Mouse (Mus musculus) neutrophil, adult 65 days (primary cell): ENCODE measurements around the gene Aspdh. TPM values are rescaled to one million over a fixed set of nuclear protein-coding genes. Genes with fewer than 3 reads are reported as not detected.

Experiments
- total RNA-seq: library from RNA; stranded (reverse); gene quantifications from 2 replicates; pipeline ENCODE4 v1.2.4, GENCODE M21; 2023

Aspdh gene
- not detected in 2 replicates for total RNA-seq

DNA sequence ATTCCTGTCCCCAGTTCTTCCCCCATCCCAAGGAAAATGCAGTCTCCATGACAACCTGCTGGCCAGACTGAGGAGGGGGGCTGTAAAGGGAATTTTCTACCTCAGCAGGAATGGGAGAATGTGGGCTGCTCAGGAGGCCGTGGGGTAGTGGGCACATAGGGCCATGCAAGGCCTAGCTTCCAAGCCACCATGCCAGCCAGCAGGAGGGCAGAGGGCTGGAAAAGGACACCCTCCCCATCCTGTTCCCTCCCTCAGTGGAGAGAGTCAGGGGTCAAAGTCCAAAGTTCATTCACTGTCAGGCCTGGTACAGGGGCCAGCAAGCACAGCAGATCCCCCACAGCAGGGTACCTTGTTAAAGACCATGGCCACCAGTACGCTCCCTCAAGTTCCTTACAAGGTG, at the start of gene Aspdh:
Aspdh (plus strand) TSS at position 281 of the 400 bp plus-strand sequence.

DNA sequence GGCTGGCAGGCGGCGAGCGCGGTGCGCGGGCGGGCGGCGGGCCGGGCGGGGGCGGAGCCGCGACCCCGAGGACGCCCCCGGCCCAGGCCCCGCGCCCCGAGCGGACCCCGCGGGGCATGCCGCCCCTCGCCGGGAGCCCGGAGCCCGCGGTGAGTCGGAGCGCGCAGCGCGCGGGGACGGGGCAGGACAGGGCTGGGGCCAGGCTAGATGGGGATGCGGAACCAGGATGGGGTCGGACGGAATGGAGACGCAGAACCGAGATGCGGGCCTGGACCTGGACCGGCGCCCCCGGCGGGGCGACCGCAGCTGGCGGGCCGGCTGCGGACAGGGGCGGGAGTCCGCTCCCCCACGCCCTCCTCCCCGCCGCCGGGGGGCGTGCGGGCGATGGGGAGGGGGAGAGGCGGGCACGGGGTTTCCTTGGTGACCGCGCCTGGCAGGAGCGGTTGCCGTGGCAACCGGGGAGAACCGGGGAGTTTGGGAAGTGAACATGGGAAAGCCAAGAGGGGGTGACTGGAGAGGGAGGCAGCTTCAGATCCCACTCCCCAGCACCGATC, 36.1 kb upstream of the Aspdh start, which contains the start of gene Lrrc4b:
Lrrc4b (plus strand) TSS at position 51 of the 554 bp plus-strand sequence.

DNA sequence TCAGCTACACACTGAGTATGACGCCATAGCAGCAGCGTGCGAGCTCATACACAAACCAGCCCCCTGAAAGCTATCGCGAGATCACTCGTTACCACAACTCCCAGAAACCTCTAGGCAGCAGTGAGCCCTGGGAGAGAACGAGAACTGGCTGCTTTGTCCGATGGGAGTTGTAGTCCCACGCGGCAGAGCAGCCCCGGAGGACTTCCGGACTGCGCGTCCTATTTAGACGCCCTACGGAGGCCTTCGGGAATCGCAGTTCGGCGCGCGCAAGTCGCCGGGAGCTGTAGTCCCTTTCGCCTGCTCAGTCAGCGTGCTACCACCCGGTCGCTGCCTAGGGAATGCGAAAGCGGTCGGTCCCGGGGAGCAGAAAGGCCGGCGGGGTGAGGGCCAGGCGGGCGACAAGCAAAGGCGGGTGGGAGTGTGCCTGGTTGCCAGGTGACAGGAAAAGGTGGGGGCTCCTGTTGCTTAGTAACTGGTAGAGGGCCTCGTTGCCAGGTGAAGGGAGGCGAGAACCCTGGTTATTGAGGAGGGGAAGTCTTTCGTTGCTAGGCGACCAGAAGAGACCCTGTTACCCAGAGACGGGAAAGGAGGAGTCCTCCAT, 2.7 kb downstream of the Aspdh start, which contains the start of gene Josd2:
Josd2 (plus strand) TSS at position 170 of the 601 bp plus-strand sequence.

DNA sequence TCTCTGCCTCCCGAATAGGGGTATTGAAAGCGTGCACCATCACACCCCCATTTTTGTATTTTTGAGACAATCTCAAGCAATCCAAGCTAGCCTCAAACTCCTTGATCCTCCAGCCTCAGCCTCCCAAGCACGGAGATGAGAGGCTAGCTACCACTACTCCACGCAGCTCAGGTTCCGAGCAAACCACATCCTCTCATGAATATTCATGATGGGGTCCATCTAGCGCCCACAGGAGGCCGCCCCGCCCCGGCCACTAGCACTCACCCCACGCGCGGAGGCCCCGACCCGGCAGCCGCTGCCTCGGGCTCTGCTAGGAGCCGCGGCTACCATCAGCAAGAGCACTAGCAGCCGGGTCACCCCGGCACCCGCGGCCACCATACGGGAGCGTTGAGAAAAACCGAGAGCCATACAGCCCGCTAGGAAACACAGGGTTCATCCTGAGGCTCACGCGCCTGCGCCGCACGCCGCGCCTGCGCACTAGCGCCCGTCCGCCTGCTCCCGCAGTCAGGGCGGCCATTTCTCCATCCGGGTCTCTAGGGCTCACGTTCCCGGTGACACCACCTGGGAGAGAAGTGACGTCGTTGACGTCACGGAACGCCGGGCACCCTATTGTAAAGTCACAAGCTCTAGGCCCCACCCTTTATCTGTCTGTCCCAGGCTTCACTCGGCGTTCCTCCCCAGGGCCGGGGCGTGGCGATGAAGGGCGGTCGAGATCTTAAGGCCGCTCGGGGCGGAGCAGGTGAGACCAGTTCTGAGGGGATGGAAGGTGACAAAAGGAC, 31.0 kb downstream of the Aspdh start, which contains the start of the genes Emc10 and Fam71e1:
Emc10 (minus strand) TSS at position 538 of the 779 bp plus-strand sequence.
Fam71e1 (plus strand) TSS at position 590 of the 779 bp plus-strand sequence.

Other genes with a start within 250 kb of the Aspdh start
- not detected in 2 replicates for gene Klk1b5, start 249.4 kb upstream of the Aspdh start, total RNA-seq
- gene Klk1, start 240.0 kb upstream of the Aspdh start, total RNA-seq, result not detected in 2 replicates
- not detected in 2 replicates for gene Gm36864, start 229.2 kb upstream of the Aspdh start, total RNA-seq
- gene 1700028J19Rik, start 218.7 kb upstream of the Aspdh start, total RNA-seq, result 1.9 and 3.0 TPM in 2 replicates
- gene 2410002F23Rik, start 218.7 kb upstream of the Aspdh start, total RNA-seq, result 19.9 and 27.3 TPM in 2 replicates
- not detected in 2 replicates for gene Acp4, start 208.0 kb upstream of the Aspdh start, total RNA-seq
- not detected in 2 replicates for gene Gm15517, start 203.9 kb upstream of the Aspdh start, total RNA-seq
- 0.29 and 0.51 TPM in 2 replicates for gene Clec11a, start 158.5 kb upstream of the Aspdh start, total RNA-seq
- gene Shank1, start 155.1 kb upstream of the Aspdh start, total RNA-seq, result 0.32 and 0.34 TPM in 2 replicates
- 0.41 TPM in 1 of 2 replicates, not detected in the other for gene Syt3, start 81.3 kb upstream of the Aspdh start, total RNA-seq
- gene 1700008O03Rik, start 79.6 kb upstream of the Aspdh start, total RNA-seq, result not detected in 2 replicates
- gene Lrrc4b, start 36.4 kb upstream of the Aspdh start, total RNA-seq, result not detected in 2 replicates
- gene Josd2, start 2.6 kb downstream of the Aspdh start, total RNA-seq, result 14.6 and 17.8 TPM in 2 replicates
- gene Emc10, start 31.1 kb downstream of the Aspdh start, total RNA-seq, result 23.0 and 29.1 TPM in 2 replicates
- 1.5 and 3.9 TPM in 2 replicates for gene Fam71e1, start 31.2 kb downstream of the Aspdh start, total RNA-seq
- 0.41 and 0.88 TPM in 2 replicates for gene Mybpc2, start 59.3 kb downstream of the Aspdh start, total RNA-seq
- gene Spib, start 66.7 kb downstream of the Aspdh start, total RNA-seq, result 2.8 and 6.0 TPM in 2 replicates
- gene Pold1, start 83.5 kb downstream of the Aspdh start, total RNA-seq, result 38.8 and 52.2 TPM in 2 replicates
- 406 and 408 TPM in 2 replicates for gene Nr1h2, start 88.6 kb downstream of the Aspdh start, total RNA-seq
- 124 and 134 TPM in 2 replicates for gene Napsa, start 107.0 kb downstream of the Aspdh start, total RNA-seq
- gene Kcnc3, start 125.3 kb downstream of the Aspdh start, total RNA-seq, result 0.73 and 1.1 TPM in 2 replicates
- gene Myh14, start 205.5 kb downstream of the Aspdh start, total RNA-seq, result not detected in 2 replicates
- not detected in 2 replicates for gene Izumo2, start 243.4 kb downstream of the Aspdh start, total RNA-seq